Mouse (Mus musculus): ENCODE data around the gene Olfr913.

The Olfr913 gene

GRCm38 (mm10) chr9:38592459-38592858, at the start of gene Olfr913:
TSS of gene Olfr913 (plus strand) at chr9:38592759.
- ATAC-seq (ENCODE audit: insufficient number of reproducible peaks, low FRiP score, low TSS enrichment), result no peak

- ATAC-seq (ENCODE audit: insufficient number of reproducible peaks, low FRiP score, low TSS enrichment), result no peak
These were observed 12.7 kb upstream of the Olfr913 start, which contains the start of gene Olfr912 for GRCm38 (mm10) chr9:38579878-38580277. TSS of gene Olfr912 (plus strand) at chr9:38580178.

- no peak for ATAC-seq (ENCODE audit: insufficient number of reproducible peaks, low FRiP score, low TSS enrichment)
These were observed 1.5 kb upstream of the Olfr913 start for GRCm38 (mm10) chr9:38591056-38591455.

GRCm38 (mm10) chr9:38604802-38605201, 12.2 kb downstream of the Olfr913 start, which contains the start of gene Olfr914:
TSS of gene Olfr914 (plus strand) at chr9:38605102.
- ATAC-seq (ENCODE audit: insufficient number of reproducible peaks, low FRiP score, low TSS enrichment), result no peak

- no peak for ATAC-seq (ENCODE audit: insufficient number of reproducible peaks, low FRiP score, low TSS enrichment)
These were observed 39.8 kb downstream of the Olfr913 start for GRCm38 (mm10) chr9:38632406-38632805.
